Mouse (Mus musculus) liver, embryonic 14.5 days (tissue): ENCODE data around the gene Ttyh3.

ENCODE experiments used
- CTCF ChIP-seq: IDR thresholded peaks from 2 replicates; pipeline ENCODE4 v1.5.1; 2016; ENCODE audit warnings: antibody characterized with exemption, low read depth, control low read depth
- EP300 ChIP-seq: IDR thresholded peaks from 2 replicates; pipeline ENCODE4 v1.6.1; 2016; ENCODE audit warnings: antibody characterized with exemption, low read depth

DNA sequence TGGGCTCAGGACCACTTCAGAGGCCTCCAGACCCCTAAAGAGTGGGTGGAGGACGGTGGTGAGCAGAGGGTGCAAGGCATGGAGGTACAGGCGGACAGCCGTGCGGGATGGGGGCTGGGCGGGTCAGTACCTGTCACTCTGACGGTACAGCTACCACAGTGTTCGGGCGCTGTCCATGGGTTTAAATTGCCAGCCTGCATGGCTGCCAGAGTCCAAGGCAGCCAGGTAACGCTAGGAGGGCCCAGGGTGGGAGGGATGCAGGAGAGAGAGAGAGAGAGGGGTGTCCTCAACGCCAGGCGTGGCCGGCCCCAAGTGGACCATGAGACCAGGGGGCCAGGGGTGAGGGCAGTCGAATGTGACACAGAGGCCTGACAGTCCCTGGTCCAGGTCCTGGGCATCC, 23.9 kb downstream of the Ttyh3 start:
- no peak for TF ChIP-seq CTCF
- no peak for TF ChIP-seq EP300
